Mouse (Mus musculus) cerebellum, adult 2 months (tissue): ENCODE data around the gene A530016L24Rik.

Experiments used
- CTCF ChIP-seq: fragments of 200-500 bp; IDR thresholded peaks from 2 replicates; pipeline ENCODE4 v1.5.1; 2011; ENCODE audit warnings: low read depth, mild to moderate bottlenecking, control low read depth, low read length, moderate library complexity, borderline replicate concordance; ENCODE audit not compliant: insufficient read depth
- POLR2A ChIP-seq: fragments of 200-500 bp; IDR thresholded peaks from 2 replicates; pipeline ENCODE4 v1.6.1; 2011; ENCODE audit warnings: low read length, control low read depth, borderline replicate concordance; ENCODE audit not compliant: insufficient read depth

DNA sequence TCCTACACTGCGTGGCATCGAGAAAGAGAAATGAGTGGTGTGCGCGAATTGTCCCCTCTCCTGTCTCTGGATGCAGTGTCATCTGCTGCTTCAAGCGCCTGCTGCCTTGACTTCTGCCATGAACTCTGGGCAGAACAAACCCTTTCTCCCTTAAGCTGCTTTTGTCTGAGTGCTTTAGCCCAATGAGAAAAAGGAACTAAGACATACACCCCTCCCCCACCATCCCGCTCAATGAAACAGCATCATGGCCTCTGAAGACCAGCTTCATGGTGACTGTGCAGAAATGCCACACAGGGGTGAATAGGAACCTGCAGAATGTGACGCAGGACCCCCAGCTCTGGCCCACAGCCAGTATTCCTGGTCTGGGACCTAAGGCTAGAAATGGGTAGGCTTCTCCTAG lies 19.9 kb upstream of the A530016L24Rik start:
- TF ChIP-seq POLR2A (no peak), CTCF (no peak)
